Mouse (Mus musculus): Measurements from ENCODE around the gene Rab42.

DNA sequence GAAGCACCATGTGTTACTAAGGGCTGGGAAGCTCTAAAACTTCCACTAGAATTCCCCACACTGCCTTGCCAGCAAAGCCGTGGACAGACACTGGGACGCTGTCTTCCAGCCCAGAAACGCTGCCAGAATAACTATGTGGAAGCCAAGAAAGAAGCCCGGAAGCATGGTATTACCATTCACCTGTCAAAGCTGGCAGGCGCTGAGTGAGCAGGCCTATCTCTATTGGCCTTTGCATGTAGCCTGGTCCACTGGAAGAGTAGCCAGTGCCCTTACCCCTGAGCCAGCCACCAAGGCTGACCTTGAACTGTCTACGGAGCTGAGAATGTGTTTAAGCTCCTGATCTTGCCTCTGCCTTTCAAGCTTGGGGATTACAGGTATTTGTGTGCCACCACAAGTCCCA, 1.7 kb downstream of the Rab42 start:
- TF ChIP-seq POLR2A (IDR thresholded peaks at IDR 0.05; ENCODE audit: borderline replicate concordance, extremely low read depth, low read depth, low read length) (no peak), CTCF (IDR thresholded peaks at IDR 0.05; ENCODE audit: insufficient read depth, low read length) (no peak)
